Mouse (Mus musculus): ENCODE data around the gene Dbndd2. TPM values are rescaled to one million over a fixed set of nuclear protein-coding genes. Genes with fewer than 3 reads are reported as not detected.
A peak's percentile ranks its signal among the peaks of the same experiment; 100 is the strongest.

Gene Dbndd2
- total RNA-seq, 1 experiment, result 4.2 TPM

DNA sequence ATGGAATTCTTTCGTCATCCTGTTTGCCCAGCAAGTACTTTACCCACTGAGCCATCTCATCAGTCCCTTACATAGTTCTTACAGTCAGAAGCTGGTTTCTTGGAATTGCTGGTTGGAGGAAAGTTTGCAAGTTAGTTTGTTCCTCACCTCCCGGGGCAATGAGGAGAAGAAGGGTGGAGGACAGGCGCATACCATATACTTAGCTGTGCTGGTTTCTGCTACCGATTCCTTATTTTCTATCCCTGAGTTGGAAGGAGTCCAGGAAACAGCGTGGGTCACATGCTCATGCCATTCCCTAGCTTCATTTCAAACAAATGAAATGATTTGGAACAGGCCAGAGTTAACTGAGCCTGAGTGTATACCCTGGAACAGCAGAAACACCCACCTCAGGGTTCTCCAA lies 37.0 kb upstream of the Dbndd2 start:
- H3K4me3 ChIP-seq (ENCODE audit: insufficient read depth in 1 of 2, low read depth in 1 of 2, low read length in 2 of 2, poor library complexity in 1 of 2, severe bottlenecking in 1 of 2), result no peak overlapping the region
- H3K9ac ChIP-seq (ENCODE audit: insufficient read depth, low read depth, low read length, poor library complexity, severe bottlenecking), result no peak overlapping the region
- no peak for DNase-seq (ENCODE audit: low read depth, low spot score)
- H3K4me1 ChIP-seq (ENCODE audit: control insufficient read depth in 2 of 2, insufficient read depth in 2 of 2, low read length in 2 of 2, poor library complexity in 1 of 2), result peaks cover 4 to 19% of the 10 kb centered on the region in 2 experiments
- no peaks in the 10 kb centered on the region for H3K36me3 ChIP-seq (ENCODE audit: control insufficient read depth, insufficient read depth, low read length, poor library complexity, severe bottlenecking)
- H3K9me3 ChIP-seq (ENCODE audit: control insufficient read depth, insufficient read depth, low read depth, low read length), result no peaks in the 10 kb centered on the region
- in situ Hi-C loops (cut with MboI; ENCODE audit: low sequenced_read_pairs in 2 of 2, unreplicated experiment in 2 of 2), result no loop called here
- TF ChIP-seq MAFK (IDR thresholded peaks at IDR 0.05; ENCODE audit: insufficient read depth, low read depth, low read length) (no peak), HCFC1 (IDR thresholded peaks at IDR 0.05; ENCODE audit: borderline replicate concordance, insufficient read depth, low read length) (no peak), CHD2 (IDR thresholded peaks at IDR 0.05; ENCODE audit: low read depth, low read length) (no peak), ZC3H11A (IDR thresholded peaks at IDR 0.05; ENCODE audit: borderline replicate concordance, low read depth, low read length) (no peak), ZNF384 (IDR thresholded peaks at IDR 0.05; ENCODE audit: low read depth, low read length) (no peak)
- no peak overlapping the region for H3K27ac ChIP-seq (ENCODE audit: insufficient read depth, low read depth, low read length, poor library complexity, severe bottlenecking)

DNA sequence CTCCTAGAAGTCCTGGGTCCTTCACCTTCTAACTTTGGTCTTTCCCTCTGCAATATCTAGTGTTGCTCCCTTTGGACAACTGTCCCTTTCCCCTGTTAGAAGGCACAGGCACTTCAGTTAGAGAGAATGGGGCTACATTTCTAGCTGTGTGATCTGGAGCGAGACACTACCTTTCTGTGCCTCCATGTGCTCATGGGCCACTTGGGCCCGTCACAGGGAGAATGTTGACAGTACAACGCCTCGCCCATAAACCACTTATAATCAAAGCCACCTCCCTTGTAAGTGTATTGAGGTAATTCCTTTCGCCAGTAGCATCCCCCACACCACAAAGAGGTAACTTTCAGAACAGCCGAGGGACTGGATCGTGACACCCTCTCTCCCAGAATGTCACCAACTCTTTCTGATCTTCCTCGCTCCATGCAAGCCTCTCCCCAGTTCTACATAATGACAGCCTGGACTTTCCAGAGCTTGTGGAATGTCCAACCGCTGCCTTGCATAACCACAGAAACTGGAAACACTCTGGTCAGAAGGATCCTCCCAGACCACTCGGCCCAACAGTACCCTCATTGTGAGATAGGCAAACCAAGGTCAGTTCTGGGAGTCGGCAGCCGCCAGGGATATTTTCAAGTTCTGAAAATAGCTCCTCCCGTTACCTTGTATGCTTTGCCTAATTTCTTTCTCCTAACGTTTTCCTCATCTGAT lies 36.4 kb upstream of the Dbndd2 start:
- in situ Hi-C loops (cut with MboI; ENCODE audit: low sequenced_read_pairs in 2 of 2, unreplicated experiment in 2 of 2), result no loop called here
- no peak overlapping the region for H3K27ac ChIP-seq (ENCODE audit: insufficient read depth, low read depth, low read length, poor library complexity, severe bottlenecking)

DNA sequence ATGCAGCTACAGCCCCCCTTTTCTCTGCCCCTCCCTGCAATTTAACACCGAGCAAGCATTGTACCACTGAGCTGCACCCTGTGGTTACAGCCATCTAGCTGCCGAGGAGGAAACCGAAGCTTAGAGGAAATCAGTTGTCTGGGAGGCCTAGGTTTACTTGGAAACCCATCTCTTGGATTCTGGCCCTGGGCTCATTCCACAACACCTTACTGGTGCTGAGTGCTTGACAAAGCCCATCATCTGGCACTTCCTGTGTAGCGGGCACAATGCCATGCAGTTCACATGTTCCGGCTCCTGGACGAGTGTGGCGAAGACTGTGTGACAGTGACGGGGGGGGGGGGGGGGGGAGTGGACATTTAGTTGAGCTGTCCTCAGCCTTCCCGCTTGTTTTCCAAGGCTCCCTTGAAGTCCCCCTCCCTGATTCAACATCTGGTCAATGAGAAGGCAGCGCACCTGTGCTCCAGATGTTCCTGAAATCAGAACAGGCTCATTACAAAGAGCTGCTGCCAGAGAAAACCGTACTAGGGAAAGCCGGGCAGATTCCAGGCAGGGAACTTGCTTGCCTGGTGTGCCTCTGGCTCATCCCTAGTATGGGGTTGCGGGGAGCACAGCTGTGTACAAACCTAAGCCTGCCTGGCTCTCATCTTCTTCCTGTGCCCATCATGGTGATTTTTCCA lies 33.8 kb upstream of the Dbndd2 start:
- in situ Hi-C loops (cut with MboI; ENCODE audit: low sequenced_read_pairs in 2 of 2, unreplicated experiment in 2 of 2), result no loop called here
- H3K36me3 ChIP-seq (ENCODE audit: control insufficient read depth, insufficient read depth, low read length, poor library complexity, severe bottlenecking), result no peaks in the 10 kb centered on the region
- no peak for DNase-seq (ENCODE audit: low read depth, low spot score)
- no peak overlapping the region for H3K4me3 ChIP-seq (ENCODE audit: insufficient read depth in 1 of 2, low read depth in 1 of 2, low read length in 2 of 2, poor library complexity in 1 of 2, severe bottlenecking in 1 of 2)
- peak overlapping the region; percentile 23 for H3K27ac ChIP-seq (ENCODE audit: insufficient read depth, low read depth, low read length, poor library complexity, severe bottlenecking)
- peaks cover 10 to 35% of the 10 kb centered on the region in 2 experiments for H3K4me1 ChIP-seq (ENCODE audit: control insufficient read depth in 2 of 2, insufficient read depth in 2 of 2, low read length in 2 of 2, poor library complexity in 1 of 2)
- H3K9me3 ChIP-seq (ENCODE audit: control insufficient read depth, insufficient read depth, low read depth, low read length), result no peaks in the 10 kb centered on the region
- no peak overlapping the region for H3K9ac ChIP-seq (ENCODE audit: insufficient read depth, low read depth, low read length, poor library complexity, severe bottlenecking)
- TF ChIP-seq ZNF384 (IDR thresholded peaks at IDR 0.05; ENCODE audit: low read depth, low read length) (no peak), MAFK (IDR thresholded peaks at IDR 0.05; ENCODE audit: insufficient read depth, low read depth, low read length) (no peak), ZC3H11A (IDR thresholded peaks at IDR 0.05; ENCODE audit: borderline replicate concordance, low read depth, low read length) (no peak), HCFC1 (IDR thresholded peaks at IDR 0.05; ENCODE audit: borderline replicate concordance, insufficient read depth, low read length) (no peak), CHD2 (IDR thresholded peaks at IDR 0.05; ENCODE audit: low read depth, low read length) (no peak)

More for the DNA sequence above, 36.4 kb upstream of the Dbndd2 start:
- Histone ChIP-seq H3K4me1 (ENCODE audit: control insufficient read depth in 2 of 2, insufficient read depth in 2 of 2, low read length in 2 of 2, poor library complexity in 1 of 2) (peaks cover 4 to 19% of the 10 kb centered on the region in 2 experiments), H3K36me3 (ENCODE audit: control insufficient read depth, insufficient read depth, low read length, poor library complexity, severe bottlenecking) (no peaks in the 10 kb centered on the region), H3K9ac (ENCODE audit: insufficient read depth, low read depth, low read length, poor library complexity, severe bottlenecking) (no peak overlapping the region), H3K9me3 (ENCODE audit: control insufficient read depth, insufficient read depth, low read depth, low read length) (no peaks in the 10 kb centered on the region), H3K4me3 (ENCODE audit: insufficient read depth in 1 of 2, low read depth in 1 of 2, low read length in 2 of 2, poor library complexity in 1 of 2, severe bottlenecking in 1 of 2) (no peak overlapping the region)
- no peak for DNase-seq (ENCODE audit: low read depth, low spot score)
- no peak for TF ChIP-seq MAFK (IDR thresholded peaks at IDR 0.05; ENCODE audit: insufficient read depth, low read depth, low read length)
- no peak for TF ChIP-seq ZNF384 (IDR thresholded peaks at IDR 0.05; ENCODE audit: low read depth, low read length)

DNA sequence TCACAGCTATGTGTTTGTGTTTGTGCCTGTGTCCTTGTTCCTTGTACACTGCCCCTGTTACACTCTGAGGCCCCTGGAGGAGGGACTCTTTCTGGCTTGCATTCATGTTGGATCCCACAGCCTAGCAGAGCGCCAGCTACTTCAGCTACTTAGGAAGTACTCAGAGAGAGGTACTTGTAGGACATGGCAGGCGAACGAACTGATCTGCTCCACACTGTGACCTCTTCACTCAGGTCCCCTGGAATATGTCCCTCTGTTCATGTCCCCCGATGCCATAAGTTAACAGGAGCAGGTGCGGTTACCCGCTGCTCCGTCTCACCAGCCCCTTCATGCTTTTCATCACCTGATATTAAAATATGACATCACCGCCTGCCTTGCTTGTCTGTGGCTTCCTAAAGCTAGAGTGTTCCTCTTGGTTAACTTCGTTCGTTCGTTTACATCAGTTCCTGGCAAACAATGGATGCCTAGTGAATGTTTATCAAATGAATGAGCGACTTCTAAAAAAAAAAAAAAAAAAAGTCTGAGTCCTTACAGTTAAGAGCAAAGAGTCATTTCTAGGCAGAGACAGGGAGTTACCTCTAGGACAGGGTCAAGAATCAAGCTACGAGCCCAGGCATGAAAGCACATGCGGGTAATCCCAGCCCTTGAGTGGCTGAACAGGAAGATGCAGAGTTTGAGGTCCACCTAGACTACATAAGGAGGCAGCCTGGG lies 32.7 kb upstream of the Dbndd2 start:
- TF ChIP-seq CHD2 (IDR thresholded peaks at IDR 0.05; ENCODE audit: low read depth, low read length), result no peak
- no peak for TF ChIP-seq HCFC1 (IDR thresholded peaks at IDR 0.05; ENCODE audit: borderline replicate concordance, insufficient read depth, low read length)
- TF ChIP-seq ZNF384 (IDR thresholded peaks at IDR 0.05; ENCODE audit: low read depth, low read length), result no peak
- TF ChIP-seq ZC3H11A (IDR thresholded peaks at IDR 0.05; ENCODE audit: borderline replicate concordance, low read depth, low read length), result no peak
- no peak overlapping the region for H3K9ac ChIP-seq (ENCODE audit: insufficient read depth, low read depth, low read length, poor library complexity, severe bottlenecking)
- H3K4me1 ChIP-seq (ENCODE audit: control insufficient read depth in 2 of 2, insufficient read depth in 2 of 2, low read length in 2 of 2, poor library complexity in 1 of 2), result peaks cover 10 to 35% of the 10 kb centered on the region in 2 experiments
- in situ Hi-C loops (cut with MboI; ENCODE audit: low sequenced_read_pairs in 2 of 2, unreplicated experiment in 2 of 2), result no loop called here
- H3K27ac ChIP-seq (ENCODE audit: insufficient read depth, low read depth, low read length, poor library complexity, severe bottlenecking), result no peak overlapping the region
- H3K4me3 ChIP-seq (ENCODE audit: insufficient read depth in 1 of 2, low read depth in 1 of 2, low read length in 2 of 2, poor library complexity in 1 of 2, severe bottlenecking in 1 of 2), result no peak overlapping the region
- H3K9me3 ChIP-seq (ENCODE audit: control insufficient read depth, insufficient read depth, low read depth, low read length), result no peaks in the 10 kb centered on the region
- no peaks in the 10 kb centered on the region for H3K36me3 ChIP-seq (ENCODE audit: control insufficient read depth, insufficient read depth, low read length, poor library complexity, severe bottlenecking)
- no peak for DNase-seq (ENCODE audit: low read depth, low spot score)
